ENCODE assay signal across 15 mouse cellular contexts in genomic region chr10:4503251-4503650, GRCm38 (mm10). TPM values are rescaled to one million over a fixed set of nuclear protein-coding genes. Genes with fewer than 3 reads are reported as not detected.
"Had no signal": no experiment of that assay in that cellular context is flagged by ENCODE, and none has a peak within 500 bp of the region (broad histone marks: within the 10 kb centered on the region; RNA-seq: fewer than 3 reads in every experiment).

No protein-coding gene starts in this region.

- H3K9me3 ChIP-seq: limb, embryonic 13.5 days; midbrain, embryonic 10.5 days; neural tube, embryonic 15.5 days had no signal

- H3K36me3 ChIP-seq: limb, embryonic 13.5 days; midbrain, embryonic 10.5 days; neural tube, embryonic 15.5 days had no signal

- H3K4me2 ChIP-seq: limb, embryonic 13.5 days; neural tube, embryonic 15.5 days had no signal

- H3K9ac ChIP-seq: limb, embryonic 13.5 days; liver, embryonic 14.5 days; neural tube, embryonic 15.5 days had no signal

- H3K27ac ChIP-seq: limb, embryonic 13.5 days; liver, embryonic 14.5 days; midbrain, embryonic 10.5 days; neural tube, embryonic 15.5 days had no signal

- DNase-seq: kidney, adult 8-10 months; left cerebral cortex, postnatal 4 days; lung, adult 18-20 months; lung, postnatal 4 days; midbrain, embryonic 14.5 days; thymus, adult 18-20 months; thymus, postnatal 14 days had no signal

- ATAC-seq: lung, postnatal 0 days had no signal

- H3K4me1 ChIP-seq: limb, embryonic 13.5 days; midbrain, embryonic 10.5 days; neural tube, embryonic 15.5 days had no signal

- H3K4me3 ChIP-seq: limb, embryonic 13.5 days; midbrain, embryonic 10.5 days; myocyte; neural tube, embryonic 15.5 days had no signal

- H3K27me3 ChIP-seq: limb, embryonic 13.5 days; neural tube, embryonic 15.5 days had no signal

RNA-seq across cellular contexts. Expression of gene Ccdc170, which starts 20.9 kb away (rescaled TPM):
- total RNA-seq: liver, adult 2 months had no signal
- polyA plus RNA-seq: liver, adult 2 months; liver, embryonic 14.5 days; midbrain, embryonic 10.5 days; neural tube, embryonic 11.5 days had no signal
